Mouse (Mus musculus): Measurements from ENCODE around the gene Lce1f. TPM values are rescaled to one million over a fixed set of nuclear protein-coding genes. Genes with fewer than 3 reads are reported as not detected.
"Not testable (repeated sequence)": the region's sequence is repeated elsewhere in the genome, so short reads cannot be mapped to it uniquely, and the experiment has no call there.

Gene Lce1f
- not detected for total RNA-seq (2021)
- long read RNA-seq, experiment 1, result 0 reads
- long read RNA-seq, experiment 2, result 0 reads

GRCm38 (mm10) chr3:92720250-92720649 is at the start of gene Lce1f:
TSS of gene Lce1f (minus strand) at chr3:92720350.
- DNase-seq, result no peak
- intact Hi-C loops (cut with DNase I; ENCODE audit: low total_unique reads), result no loop called here

- DNase-seq, result no peak
- intact Hi-C loops (cut with DNase I; ENCODE audit: low total_unique reads), result no loop called here
Measured at GRCm38 (mm10) chr3:92764965-92765364, 44.8 kb upstream of the Lce1f start, which contains the start of gene Lce1h. TSS of gene Lce1h (minus strand) at chr3:92765065.

- intact Hi-C loops (cut with DNase I; ENCODE audit: low total_unique reads), result no loop called here
Measured at GRCm38 (mm10) chr3:92753197-92753596, 33.0 kb upstream of the Lce1f start.

GRCm38 (mm10) chr3:92752238-92752637 is 32.1 kb upstream of the Lce1f start, which contains the start of gene Lce1g:
TSS of gene Lce1g (minus strand) at chr3:92752338.
- intact Hi-C loops (cut with DNase I; ENCODE audit: low total_unique reads), result no loop called here
- no peak for DNase-seq

More at GRCm38 (mm10) chr3:92753197-92753596, 33.0 kb upstream of the Lce1f start:
- DNase-seq, result no peak

- DNase-seq, result no peak
- intact Hi-C loops (cut with DNase I; ENCODE audit: low total_unique reads), result no loop called here
Measured at GRCm38 (mm10) chr3:92738996-92739395, 18.8 kb upstream of the Lce1f start, which contains the start of gene Gm38119. TSS of gene Gm38119 (minus strand) at chr3:92739096.

DNA sequence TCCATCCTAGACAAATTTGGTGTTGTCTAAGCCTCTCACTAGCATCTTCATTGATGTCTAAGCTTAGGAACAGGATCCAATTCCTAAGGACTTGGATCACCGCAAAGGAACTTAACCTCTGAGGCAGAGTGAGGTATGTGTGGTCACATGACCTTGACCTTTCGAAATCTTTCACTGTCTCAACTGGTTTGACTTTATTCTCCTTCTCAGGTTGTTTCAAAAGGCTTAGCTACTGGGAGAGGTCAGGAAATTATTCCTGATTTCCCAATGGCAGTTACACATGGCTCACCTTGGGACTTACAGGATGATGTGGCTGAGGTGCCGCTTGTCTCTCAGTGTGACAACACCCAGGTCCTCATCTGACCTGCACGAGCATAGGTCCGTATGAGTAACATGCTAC is 2.5 kb upstream of the Lce1f start:
- intact Hi-C loops (cut with DNase I; ENCODE audit: low total_unique reads), result no loop called here
- no peak for DNase-seq

DNA sequence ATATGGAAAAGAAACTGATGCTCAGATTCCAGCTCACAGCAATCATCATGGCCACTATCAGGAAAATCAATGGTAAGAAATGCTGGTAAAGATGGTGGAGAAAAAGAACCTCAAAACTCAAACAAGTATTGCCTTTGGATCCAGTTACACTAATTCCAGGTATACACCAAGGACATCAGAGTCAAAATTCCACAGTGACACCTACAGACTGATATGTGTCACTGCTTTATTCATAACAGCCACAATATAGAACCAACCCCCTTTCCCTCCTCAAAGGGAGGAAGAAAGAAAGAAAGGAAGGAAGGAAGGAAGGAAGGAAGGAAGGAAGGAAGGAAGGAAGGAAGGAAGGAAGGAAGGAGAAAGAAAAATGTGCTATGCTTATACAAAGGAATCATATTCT is 5.0 kb downstream of the Lce1f start:
- intact Hi-C loops (cut with DNase I; ENCODE audit: low total_unique reads), result loop anchor here (2.0 kb wide), 1 partner anchor 18 kb away; no protein-coding TSS in a partner anchor
- no peak for DNase-seq

- intact Hi-C loops (cut with DNase I; ENCODE audit: low total_unique reads), result no loop called here
- no peak for DNase-seq
Measured at GRCm38 (mm10) chr3:92708974-92709373, 11.2 kb downstream of the Lce1f start, which contains the start of gene Lce1e. TSS of gene Lce1e (minus strand) at chr3:92709074.

DNA sequence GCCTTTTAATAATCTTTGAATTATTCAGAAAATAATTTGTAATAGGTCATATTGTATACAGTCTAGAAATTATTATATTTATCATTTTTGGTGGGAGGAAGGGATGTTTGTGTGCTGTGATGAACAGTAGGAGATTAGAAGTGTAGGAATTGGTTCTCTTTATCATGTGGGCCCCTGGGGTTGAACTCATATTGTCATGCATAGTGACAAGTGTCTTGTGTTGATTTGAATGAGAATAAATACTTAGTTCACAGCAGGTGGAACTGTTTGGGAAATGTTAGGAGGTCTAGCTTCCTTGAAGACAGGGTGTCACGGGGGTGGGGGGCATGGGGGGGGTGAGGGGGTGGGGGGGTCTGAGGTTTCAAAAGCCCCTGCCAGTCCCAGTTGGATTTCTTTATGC is 25.5 kb downstream of the Lce1f start:
- intact Hi-C loops (cut with DNase I; ENCODE audit: low total_unique reads), result no loop called here
- no peak for DNase-seq

DNA sequence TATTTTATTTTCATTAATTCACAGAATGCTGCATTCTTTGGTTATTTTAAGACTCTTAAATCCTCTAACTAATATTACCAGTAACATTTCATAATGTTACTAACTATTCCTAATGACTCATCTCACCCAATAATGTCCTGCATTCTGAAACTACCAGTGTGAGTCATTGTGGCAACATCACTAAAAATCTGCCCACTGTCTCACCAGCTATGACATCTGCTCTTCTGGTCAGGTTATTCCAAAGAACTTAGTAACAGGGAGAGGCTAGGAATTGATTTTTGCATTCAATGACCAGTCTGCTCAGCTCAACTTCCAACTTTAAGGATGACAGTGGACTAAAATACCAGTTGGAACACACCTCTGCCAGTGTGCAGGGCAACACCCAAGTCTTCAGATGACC is 28.5 kb downstream of the Lce1f start:
- DNase-seq, result no peak
- intact Hi-C loops (cut with DNase I; ENCODE audit: low total_unique reads), result no loop called here

DNA sequence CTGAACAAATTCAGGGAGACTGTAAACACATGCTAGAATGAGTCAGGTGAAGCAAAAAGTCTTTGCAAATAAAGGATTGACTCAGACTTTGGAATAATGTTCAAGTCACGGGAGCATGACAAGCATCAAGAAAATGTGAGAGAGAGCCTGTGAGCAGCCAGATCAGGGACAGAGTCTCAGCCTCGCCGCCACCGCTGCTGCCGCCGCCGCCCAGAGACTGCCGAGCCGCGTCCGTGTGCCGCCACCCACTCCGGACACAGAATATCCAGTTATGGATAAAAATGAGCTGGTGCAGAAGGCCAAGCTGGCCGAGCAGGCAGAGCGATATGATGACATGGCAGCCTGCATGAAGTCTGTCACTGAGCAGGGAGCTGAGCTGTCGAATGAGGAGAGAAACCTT is 31.0 kb downstream of the Lce1f start:
- intact Hi-C loops (cut with DNase I; ENCODE audit: low total_unique reads); DNase-seq: not testable (repeated sequence)

- intact Hi-C loops (cut with DNase I; ENCODE audit: low total_unique reads), result no loop called here
- DNase-seq, result no peak
Measured at GRCm38 (mm10) chr3:92687110-92687509, 33.0 kb downstream of the Lce1f start, which contains the start of gene Lce1d. TSS of gene Lce1d (minus strand) at chr3:92687210.

- DNase-seq, result no peak
- intact Hi-C loops (cut with DNase I; ENCODE audit: low total_unique reads), result no loop called here
Measured at GRCm38 (mm10) chr3:92678947-92679346, 41.2 kb downstream of the Lce1f start, which contains the start of gene Lce1c. TSS of gene Lce1c (plus strand) at chr3:92679247.

DNA sequence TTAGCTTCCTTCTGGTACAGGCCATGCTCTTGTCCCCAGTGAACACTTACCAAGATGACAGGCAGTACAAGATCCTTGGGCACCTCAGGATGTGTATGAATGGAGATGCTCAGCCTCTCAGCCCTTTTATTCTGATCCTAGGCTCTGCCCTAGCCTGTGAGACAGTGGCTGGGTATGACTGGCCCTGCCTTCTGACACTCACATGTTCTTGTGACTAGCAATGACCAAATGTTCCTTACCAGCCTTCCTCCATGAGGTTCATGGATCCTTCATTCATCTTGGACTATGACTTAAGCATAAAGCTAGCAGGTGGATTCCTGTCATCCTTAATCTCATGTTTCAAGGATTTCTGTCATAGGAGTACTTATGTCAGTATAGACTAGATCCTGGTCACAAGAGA is 49.9 kb downstream of the Lce1f start, which contains the start of gene Lce1a2:
Gene Lce1a2 (minus strand): TSS at position 101 of the 400 bp plus-strand sequence.
- intact Hi-C loops (cut with DNase I; ENCODE audit: low total_unique reads), result no loop called here
- no peak for DNase-seq

Other genes with a start within 250 kb of the Lce1f start
- gene Sprr1a, start 234.5 kb downstream of the Lce1f start, total RNA-seq (2021), result not detected
- gene Sprr4, start 219.9 kb downstream of the Lce1f start, total RNA-seq (2021), result not detected
- gene 2310046K23Rik, start 185.8 kb downstream of the Lce1f start, total RNA-seq (2021), result not detected
- gene Ivl, start 146.6 kb downstream of the Lce1f start, total RNA-seq (2021), result not detected
- not detected for gene Smcp, start 131.4 kb downstream of the Lce1f start, total RNA-seq (2021)
- not detected for gene 2210017I01Rik, start 112.9 kb downstream of the Lce1f start, total RNA-seq (2021)
- gene Lce6a, start 98.7 kb downstream of the Lce1f start, total RNA-seq (2021), result not detected
- gene Lce1a1, start 72.0 kb downstream of the Lce1f start, total RNA-seq (2021), result not detected
- not detected for gene Lce1b, start 63.4 kb downstream of the Lce1f start, total RNA-seq (2021)
- gene Lce1a2, start 50.0 kb downstream of the Lce1f start, total RNA-seq (2021), result not detected
- gene Lce1c, start 41.1 kb downstream of the Lce1f start, total RNA-seq (2021), result not detected
- gene Lce1d, start 33.1 kb downstream of the Lce1f start, total RNA-seq (2021), result not detected
- gene Lce1e, start 11.3 kb downstream of the Lce1f start, total RNA-seq (2021), result not detected
- not detected for gene Gm38119, start 18.7 kb upstream of the Lce1f start, total RNA-seq (2021)
- not detected for gene Lce1g, start 32.0 kb upstream of the Lce1f start, total RNA-seq (2021)
- not detected for gene Lce1h, start 44.7 kb upstream of the Lce1f start, total RNA-seq (2021)
- not detected for gene Lce1i, start 58.5 kb upstream of the Lce1f start, total RNA-seq (2021)
- not detected for gene Lce1j, start 70.2 kb upstream of the Lce1f start, total RNA-seq (2021)
- gene Lce1k, start 87.5 kb upstream of the Lce1f start, total RNA-seq (2021), result not detected
- not detected for gene Kprp, start 106.9 kb upstream of the Lce1f start, total RNA-seq (2021)
- not detected for gene Lce1l, start 130.9 kb upstream of the Lce1f start, total RNA-seq (2021)
- not detected for gene 2310050C09Rik, start 149.9 kb upstream of the Lce1f start, total RNA-seq (2021)
- not detected for gene Lce3a, start 205.9 kb upstream of the Lce1f start, total RNA-seq (2021)
- not detected for gene Lce3b, start 212.6 kb upstream of the Lce1f start, total RNA-seq (2021)
- not detected for gene Lce3c, start 224.1 kb upstream of the Lce1f start, total RNA-seq (2021)
- gene Lce3d, start 237.0 kb upstream of the Lce1f start, total RNA-seq (2021), result not detected
- gene Lce3e, start 246.7 kb upstream of the Lce1f start, total RNA-seq (2021), result not detected

All from gastrocnemius, postnatal 14 days (tissue).